Mouse (Mus musculus) lung, adult 2 months (tissue): ENCODE data around the gene Xk.
"Not testable (repeated sequence)": the region's sequence is repeated elsewhere in the genome, so short reads cannot be mapped to it uniquely, and the experiment has no call there.

Source experiments
- CTCF ChIP-seq: fragments of 200-500 bp; IDR thresholded peaks from 2 replicates; pipeline ENCODE4 v1.5.1; 2011; ENCODE audit warnings: mild to moderate bottlenecking, low read length, control low read depth; ENCODE audit not compliant: insufficient read depth
- POLR2A ChIP-seq: fragments of 200-500 bp; IDR thresholded peaks from 2 replicates; pipeline ENCODE4 v1.6.1; 2011; ENCODE audit warnings: low read depth, mild to moderate bottlenecking, control low read depth, low read length, borderline replicate concordance; ENCODE audit errors: extremely low read depth

DNA sequence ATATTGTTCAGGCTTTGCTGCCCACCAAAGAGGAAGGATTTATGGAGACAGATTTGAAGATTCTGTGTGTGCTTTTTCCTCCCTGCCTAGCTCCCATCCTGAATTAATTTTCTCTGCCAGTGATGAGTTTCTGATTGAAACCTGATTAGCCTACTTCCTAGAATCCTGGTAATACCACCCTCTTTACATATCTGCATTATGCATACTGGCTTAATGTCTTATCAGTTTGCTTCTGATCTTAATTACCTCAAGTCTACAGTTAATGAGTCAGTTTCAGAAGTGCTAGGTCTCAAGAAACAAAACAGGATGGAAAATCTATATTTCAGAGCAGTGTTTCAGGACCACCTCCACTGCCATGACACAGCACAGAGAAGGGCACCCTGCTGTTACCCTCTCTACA lies 43.9 kb downstream of the Xk start:
- not testable (repeated sequence) for TF ChIP-seq CTCF, POLR2A
